Mouse (Mus musculus) monocyte, adult 5-6 weeks (primary cell): ENCODE results near the gene Krtap17-1. TPM values are rescaled to one million over a fixed set of nuclear protein-coding genes. Genes with fewer than 3 reads are reported as not detected.

Source experiments
- ATAC-seq: fragments of 153-309, 156-312 bp; replicated peaks from 2 replicates; pipeline ENCODE4 v1.8.0; 2017; ENCODE audit warnings: mild to moderate bottlenecking; ENCODE audit not compliant: low TSS enrichment, insufficient number of reproducible peaks, severe bottlenecking, poor library complexity, low FRiP score
- total RNA-seq: library from RNA; stranded (forward); fragments of 200-1000, 200-491, 200-594 nt; gene quantifications from 3 replicates; pipeline ENCODE4 v1.2.3, GENCODE M21; 2017

The Krtap17-1 gene
- total RNA-seq, result not detected in 3 replicates

DNA sequence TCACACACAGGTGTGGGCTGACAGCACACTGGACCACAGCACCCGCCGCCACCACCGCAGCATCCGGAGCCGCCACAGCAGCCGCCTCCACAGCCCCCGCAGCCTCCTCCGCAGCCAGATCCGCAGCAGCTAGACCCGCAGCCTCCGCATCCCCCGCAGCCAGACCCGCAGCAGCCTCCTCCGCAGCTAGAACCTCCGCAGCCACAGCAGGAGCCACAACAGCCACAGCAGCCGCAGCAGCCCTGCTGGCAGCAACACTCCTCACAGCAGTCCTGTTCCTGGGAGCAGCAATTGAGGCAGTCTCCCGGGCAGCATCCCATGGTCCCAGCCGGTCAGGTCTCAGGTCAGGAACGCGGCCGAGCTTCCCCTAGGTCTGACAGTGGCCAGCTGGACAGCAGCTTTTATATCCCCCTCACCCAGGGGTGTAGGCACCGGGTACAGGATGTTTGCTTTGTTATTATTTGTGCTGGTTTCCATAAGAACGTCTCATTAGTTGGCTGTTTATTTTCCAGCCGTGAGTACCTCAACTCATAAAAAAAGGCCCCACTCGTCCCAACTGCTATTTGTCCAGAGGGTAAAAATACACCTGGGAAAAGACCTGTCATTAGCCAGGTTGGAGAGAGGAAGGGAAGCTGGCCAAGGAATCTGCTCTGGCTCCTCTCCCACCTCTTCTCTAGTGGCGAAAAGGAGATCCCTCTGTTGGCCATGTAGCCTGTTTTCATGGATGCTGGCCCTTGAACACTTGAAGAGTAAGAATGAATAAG, at the start of gene Krtap17-1:
Krtap17-1 (minus strand) TSS at position 375 of the 764 bp plus-strand sequence.
- ATAC-seq, result no peak

DNA sequence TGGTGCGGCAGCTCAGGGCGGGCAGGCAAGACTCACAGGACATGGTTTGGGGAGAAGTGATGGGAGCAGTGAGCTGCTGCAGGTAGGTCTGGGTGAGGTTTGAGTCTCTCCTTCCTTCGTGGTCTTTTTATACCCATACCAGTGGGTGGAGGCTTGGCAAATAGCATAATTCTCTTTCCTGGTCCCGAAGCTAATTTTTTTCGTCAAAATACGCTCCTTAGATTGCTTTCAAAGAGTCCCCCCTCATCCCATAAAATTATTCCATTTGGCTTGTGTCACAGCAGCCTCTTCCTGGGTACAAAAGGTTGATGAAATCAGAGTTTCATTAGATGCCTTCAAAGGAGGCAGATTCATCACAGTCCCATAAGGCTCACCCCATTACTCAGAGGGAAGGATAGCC, 47.7 kb upstream of the Krtap17-1 start, which contains the start of gene Krt34:
Krt34 (minus strand) TSS at position 101 of the 400 bp plus-strand sequence.
- ATAC-seq, result no peak

DNA sequence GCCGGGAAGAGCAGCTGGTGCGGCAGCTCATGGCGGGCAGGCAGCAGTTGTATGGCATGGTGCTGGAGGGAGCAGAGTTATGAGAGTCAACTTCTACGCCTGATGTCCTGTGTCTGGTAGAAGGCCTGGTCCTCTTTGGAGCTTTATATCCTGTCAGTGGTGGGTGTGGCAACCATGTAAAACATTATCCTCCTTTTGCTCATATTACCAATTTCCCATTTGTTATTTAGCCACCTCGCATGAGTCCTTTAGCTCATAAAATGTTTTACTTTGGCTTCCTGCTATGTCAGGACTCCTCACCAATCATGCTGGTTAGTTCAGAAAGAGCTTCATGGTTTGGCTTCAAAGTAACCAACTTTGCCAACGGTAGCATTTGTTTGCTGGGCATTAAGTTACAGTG, 36.0 kb upstream of the Krtap17-1 start, which contains the start of gene Krt33b:
Krt33b (minus strand) TSS at position 101 of the 400 bp plus-strand sequence.
- ATAC-seq, result no peak

DNA sequence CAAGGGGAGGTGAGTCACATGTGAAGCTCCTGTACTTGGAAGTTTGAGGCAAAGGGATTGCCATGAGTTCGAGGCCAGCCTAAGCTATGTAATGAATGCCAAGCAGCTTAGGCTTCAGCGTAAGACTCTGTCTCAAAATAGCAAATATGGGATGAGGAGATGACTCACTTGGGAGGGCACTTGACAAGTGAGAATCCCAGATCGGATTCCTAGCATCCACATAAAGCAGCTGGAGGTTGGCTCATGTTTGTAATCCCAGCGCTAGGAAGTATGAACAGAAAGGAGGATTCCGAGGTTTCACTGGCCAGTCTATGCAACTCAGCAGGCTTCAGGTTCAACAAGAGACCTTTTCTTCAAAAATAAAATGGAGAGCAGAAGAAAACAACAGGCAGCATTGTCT, 27.6 kb upstream of the Krtap17-1 start:
- no peak for ATAC-seq

DNA sequence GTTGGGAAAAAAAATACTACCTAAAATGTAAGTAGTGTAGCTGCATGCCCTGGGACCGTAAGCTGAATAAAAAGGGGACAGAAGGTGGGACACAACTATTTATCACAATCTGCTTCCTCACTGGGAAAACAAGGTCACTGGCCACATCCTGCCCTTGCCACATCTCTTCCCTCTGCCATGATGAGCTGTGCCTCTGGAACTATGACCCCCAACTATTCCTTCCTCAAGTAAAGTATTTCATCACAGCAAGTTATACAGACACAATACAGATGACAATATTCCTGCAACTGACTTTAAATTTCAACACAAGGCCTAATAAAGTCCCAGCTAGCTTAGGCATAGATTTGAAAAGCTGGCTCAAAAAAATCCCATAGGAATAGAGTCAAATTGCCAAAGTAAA, 25.7 kb upstream of the Krtap17-1 start:
- no peak for ATAC-seq

DNA sequence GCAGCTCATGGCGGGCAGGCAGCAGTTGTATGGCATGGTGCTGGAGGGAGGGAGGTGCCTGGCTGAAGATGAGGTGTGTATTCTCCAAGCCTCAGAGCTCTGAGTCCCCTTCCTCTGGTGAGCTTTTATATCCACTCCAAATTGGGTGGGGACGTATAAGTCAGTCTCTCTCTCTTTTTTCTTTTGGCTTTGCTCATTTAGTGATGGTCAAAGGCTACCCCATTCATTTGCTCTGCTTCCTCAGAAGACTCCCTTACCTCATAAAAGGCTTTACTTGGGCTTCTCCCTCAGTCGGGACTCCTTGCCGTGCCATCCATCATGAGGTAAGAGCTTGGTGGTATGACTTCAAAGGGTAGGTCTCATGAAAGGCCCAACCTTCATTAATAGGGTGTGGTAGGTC, 22.3 kb upstream of the Krtap17-1 start, which contains the start of gene Krt33a:
Krt33a (minus strand) TSS at position 101 of the 400 bp plus-strand sequence.
- no peak for ATAC-seq

DNA sequence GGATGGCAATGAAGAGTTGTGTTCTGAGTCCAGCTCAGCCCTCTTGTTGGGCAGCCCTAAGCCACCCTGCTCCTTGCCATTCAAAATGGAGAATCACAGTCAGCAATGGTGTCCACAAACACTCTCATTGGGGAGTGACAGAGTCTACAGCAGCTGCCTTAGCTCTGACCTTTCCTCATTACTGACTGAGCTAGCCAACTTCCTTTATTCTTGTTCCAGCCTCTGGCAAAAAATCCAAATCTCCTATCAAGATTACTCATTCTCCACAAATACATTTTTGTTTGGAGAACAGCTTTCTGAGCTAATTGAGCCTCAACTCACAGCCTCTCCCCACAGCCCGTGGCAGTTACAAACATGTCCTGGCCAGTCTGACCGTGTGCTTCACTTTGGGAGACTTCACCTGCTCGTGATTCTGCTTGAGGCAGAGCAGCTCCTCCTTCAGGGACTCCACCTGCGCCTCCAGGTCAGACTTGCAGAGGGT, 19.9 kb upstream of the Krtap17-1 start:
- ATAC-seq, result no peak

DNA sequence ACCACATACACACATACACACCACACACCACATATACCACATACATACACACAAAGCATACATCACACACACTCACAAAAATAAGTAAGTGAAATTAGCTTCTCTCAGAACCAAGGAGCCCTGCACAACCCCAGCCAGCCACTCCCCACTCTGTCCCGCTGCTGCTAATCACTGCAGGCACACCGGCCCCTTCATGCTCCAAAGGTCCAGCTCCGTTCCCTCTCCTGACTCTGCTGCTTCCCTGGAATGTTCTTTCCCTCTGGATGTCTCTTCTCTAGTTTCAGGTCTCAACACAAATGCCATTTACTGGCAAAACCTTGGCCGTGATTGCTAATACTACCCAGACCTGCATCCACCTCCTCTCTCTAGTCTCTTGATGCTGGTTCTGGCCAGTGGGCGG, 16.9 kb upstream of the Krtap17-1 start:
- ATAC-seq, result no peak

DNA sequence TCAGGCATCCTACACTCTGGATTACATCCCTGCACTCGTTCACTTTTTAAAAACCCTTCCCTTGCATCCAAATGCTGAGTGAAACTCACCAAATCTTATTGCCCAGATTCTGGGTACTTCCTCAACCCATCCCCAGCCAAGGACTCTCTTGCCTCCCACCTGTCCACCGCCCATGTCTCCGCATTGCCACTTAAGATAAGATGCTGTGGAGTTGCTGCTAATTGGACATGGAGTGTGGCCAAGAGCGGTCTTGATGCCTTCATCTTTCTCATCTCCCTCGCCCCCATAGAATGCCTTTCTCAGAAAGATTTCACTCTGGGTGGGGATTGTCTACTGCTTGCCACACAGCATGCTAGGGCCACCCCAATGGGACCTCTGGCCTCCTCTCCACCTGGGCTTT, 14.5 kb upstream of the Krtap17-1 start:
- no peak for ATAC-seq

DNA sequence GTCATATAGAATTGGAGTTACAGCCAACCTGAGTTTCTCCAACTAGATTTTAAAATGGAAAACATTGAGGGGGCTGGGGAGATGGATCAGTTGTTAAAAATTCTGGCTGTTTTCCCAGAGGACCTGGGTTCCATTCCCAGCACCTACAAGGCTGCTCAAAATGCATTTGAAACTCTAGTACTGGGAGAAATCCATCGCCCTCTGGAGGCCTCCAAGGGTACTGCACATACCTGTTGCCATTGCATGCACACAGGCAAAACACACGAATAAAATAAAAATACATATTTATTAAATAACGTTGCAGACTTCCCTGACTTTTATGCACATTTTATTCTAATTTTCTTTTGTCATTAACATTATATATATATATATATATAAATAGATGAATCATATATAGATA, 12.8 kb upstream of the Krtap17-1 start:
- ATAC-seq, result no peak

DNA sequence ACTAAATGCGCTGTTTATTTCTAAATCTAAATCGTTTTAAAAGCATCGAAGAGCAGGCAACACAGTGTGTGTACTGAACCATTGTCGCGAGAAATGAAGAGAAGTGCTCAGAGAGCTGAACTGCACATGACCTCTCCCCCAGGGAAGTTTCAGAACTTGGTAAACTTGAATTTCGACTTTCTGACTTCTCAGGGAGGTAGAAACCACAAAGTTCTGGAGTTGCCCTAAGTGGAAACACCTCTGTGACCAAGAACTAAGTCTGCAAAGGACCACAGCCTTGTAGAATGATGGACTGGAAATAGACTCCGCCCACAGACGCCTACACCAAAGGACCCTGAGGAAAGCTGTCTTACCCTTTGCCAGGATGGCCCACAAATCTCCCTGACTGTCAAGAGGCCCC, 12.1 kb upstream of the Krtap17-1 start:
- ATAC-seq, result no peak

DNA sequence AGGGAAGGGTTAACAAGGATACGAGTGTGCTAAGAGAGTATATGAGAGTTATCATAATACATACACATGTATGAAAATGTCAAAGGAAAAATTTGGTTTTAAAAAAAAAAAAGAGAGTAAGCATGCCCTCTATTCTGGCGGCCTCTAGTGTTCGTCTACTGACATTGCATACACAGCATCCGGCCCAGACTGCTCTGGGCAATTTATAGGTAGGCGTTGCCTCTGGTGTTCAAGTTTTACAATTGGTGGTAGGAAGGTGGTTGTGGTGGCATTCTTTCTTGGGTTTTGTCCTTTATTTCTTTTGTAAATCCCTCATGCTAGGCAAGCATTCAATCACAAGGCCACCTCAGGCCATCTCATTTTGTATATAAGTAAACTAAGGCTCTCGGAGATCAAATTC, 11.1 kb upstream of the Krtap17-1 start:
- ATAC-seq, result no peak

DNA sequence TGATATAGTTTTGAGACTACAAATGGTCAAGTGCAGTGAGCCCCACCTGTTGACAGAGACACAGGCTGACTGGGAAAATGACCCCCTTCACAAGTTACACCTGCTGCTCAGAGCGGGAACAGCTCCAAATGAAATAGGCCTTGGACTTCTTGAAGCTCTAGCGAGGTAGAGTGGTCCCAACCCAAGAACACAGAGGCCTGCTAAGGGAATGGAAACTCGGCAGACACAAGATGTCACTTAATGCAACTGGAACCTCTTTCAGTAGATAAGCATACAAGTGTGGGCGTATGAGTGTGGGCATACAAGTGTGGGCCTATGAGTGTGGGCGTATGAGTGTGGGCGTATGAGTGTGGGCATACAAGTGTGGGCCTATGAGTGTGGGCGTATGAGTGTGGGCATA, 5.3 kb upstream of the Krtap17-1 start:
- ATAC-seq, result no peak

DNA sequence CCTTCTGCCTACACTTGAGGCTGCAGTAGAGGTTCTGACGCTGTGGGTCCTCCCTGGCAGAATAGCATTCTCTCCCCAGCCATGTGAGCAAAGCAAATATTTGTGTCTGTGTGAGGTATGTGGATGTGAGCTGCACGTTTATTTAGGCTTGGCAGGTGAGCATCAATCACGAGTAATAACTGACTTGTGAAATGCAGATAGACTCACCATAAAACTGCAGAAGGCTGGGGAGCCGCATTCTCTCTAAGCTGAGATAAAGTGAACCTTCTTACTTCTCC, 529 bp upstream of the Krtap17-1 start:
- ATAC-seq, result no peak

DNA sequence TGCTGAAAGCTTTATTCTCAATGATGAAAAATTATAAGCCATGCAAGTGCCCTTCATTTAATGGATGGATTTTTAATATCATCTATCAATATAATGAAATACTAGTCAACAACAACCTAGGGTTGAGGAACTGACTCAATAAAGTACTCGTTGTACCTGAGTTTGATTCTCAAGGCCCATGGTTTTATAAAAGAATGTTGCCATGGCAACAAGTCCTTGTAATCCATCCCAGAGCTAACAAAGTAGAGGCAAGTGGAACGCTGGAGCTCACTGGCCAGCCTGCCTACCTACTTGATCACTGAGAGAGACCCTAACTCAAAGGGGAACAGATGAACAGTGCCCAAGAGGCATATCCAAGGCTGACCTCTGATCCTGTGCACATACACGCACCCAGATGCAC, 3.2 kb downstream of the Krtap17-1 start:
- no peak for ATAC-seq

DNA sequence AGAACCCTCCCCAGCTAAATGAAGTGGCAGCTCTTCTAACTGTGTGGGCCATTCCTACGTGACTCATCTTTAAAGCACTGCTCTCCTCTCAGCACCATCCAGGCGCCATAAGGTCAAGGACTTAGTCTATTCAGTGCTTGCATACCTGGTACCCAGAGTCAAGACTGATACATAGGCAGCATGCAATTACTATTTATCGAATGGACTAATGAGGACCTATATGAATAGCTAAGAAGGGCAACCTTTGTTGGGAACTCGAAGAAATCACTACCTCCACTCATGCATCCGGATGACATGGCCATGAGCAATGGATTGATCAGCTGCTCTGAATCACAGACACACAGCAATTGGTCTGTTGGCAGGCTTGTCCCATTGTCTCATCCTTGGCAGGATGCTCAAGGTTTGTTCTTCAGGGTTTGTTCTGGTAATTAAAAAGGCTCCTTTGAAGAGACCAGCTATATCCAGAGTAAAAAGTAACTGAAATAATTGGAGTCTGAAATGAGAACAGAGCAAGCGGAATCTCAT, 3.9 kb downstream of the Krtap17-1 start:
- no peak for ATAC-seq

DNA sequence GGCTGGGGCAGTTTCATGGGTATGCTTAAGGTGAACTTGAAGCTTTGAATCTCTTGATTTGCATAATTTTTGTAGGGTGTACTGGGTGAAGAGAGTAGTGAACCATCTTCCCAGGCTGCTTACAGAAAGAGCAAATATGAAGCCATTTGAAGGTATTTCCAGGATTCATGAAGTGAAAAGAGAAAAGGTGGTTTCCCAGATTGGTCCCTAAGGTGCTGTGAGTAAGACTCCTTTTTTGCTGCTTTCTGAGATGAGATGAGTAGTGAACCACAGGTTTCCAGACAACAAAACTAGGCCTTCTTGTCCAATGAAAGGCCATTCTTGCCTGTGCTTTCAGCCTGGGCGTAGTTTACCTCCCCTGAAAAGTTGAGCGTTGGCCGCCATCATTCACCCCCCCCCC, 5.3 kb downstream of the Krtap17-1 start:
- no peak for ATAC-seq

DNA sequence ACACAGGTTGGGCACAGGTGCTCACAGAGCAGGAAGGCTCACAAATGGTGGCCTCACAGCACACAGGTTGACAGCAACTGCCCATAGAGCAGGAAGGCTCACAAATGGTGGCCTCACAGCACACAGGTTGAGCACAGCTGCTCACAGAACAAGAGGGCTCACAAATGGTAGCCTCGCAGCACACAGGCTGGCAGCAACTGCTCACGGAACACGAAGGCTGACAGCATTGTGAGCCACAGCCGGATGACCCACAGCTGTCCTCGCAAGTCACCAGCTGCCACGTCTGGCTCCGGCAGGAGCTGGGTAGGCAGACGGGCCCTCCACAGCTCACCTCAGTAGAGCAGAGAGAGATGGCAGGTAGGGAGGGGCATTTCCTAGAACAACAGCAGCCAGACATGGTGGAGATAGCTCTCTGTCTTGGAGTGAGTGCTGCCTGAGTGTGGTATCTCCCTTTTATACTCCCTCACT, 7.6 kb downstream of the Krtap17-1 start, which contains the start of gene Krtap16-1:
Krtap16-1 (minus strand) TSS at position 418 of the 468 bp plus-strand sequence.
- no peak for ATAC-seq

DNA sequence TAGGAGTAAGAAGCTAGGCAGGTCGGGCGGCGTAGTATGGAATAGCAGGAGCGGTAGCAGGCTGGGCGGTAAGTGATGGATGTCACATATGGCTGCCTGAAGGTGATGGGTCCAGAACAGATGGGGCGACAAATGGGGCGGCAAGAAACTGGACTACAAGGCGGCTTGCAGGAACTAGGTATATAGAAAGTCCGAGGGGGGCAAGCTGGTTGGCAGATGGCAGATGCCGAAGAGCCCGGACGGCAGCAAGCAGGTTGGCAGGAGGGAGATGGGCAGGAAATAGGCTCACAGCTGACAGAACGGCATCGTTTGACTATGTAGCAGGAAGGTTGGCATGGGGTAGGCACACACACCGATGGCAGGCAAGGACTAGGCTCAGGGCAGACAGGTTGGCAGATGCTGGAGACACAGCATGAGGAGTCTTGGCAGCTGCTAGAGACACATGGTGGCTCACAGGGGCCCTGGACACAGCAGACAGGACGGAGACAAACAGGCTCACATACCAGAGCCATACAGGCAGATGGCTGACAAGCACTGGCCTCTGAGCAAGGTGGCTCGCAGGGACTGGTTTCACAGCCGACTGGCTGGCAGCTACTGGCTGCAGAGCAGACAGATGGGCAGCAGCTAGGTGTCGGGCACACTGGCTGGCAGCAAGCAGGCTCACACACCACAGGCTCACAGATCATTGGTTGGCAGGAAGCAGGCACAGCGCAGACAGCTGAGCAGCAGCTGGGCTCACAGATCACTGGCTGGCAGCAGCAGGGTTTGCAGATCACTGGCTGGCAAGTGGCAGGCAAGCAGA, 8.3 kb downstream of the Krtap17-1 start:
- ATAC-seq, result no peak
